Mouse (Mus musculus): ENCODE data around the gene Tbl3. TPM values are rescaled to one million over a fixed set of nuclear protein-coding genes. Genes with fewer than 3 reads are reported as not detected.

The Tbl3 gene
- polyA plus RNA-seq, 1 experiment from 2014 or later: 167 TPM

GRCm38 (mm10) chr17:24654969-24655368, 52.5 kb downstream of the Tbl3 start:
- DNase-seq (ENCODE audit: extremely low spot score, low spot score): no peak
- no peaks in the 10 kb centered on the region for H3K36me3 ChIP-seq (replicated peaks)
- H3K4me3 ChIP-seq: no peak overlapping the region
- no peaks in the 10 kb centered on the region for H3K9me3 ChIP-seq
- 84% methylated on average over 4 of the region's 4 CpGs for WGBS
- H3K4me1 ChIP-seq: peaks cover 31% of the 10 kb centered on the region
- no peak overlapping the region for H3K27ac ChIP-seq
- peaks cover 89% of the 10 kb centered on the region for H3K27me3 ChIP-seq (ENCODE audit: poor library complexity, severe bottlenecking)

DNA sequence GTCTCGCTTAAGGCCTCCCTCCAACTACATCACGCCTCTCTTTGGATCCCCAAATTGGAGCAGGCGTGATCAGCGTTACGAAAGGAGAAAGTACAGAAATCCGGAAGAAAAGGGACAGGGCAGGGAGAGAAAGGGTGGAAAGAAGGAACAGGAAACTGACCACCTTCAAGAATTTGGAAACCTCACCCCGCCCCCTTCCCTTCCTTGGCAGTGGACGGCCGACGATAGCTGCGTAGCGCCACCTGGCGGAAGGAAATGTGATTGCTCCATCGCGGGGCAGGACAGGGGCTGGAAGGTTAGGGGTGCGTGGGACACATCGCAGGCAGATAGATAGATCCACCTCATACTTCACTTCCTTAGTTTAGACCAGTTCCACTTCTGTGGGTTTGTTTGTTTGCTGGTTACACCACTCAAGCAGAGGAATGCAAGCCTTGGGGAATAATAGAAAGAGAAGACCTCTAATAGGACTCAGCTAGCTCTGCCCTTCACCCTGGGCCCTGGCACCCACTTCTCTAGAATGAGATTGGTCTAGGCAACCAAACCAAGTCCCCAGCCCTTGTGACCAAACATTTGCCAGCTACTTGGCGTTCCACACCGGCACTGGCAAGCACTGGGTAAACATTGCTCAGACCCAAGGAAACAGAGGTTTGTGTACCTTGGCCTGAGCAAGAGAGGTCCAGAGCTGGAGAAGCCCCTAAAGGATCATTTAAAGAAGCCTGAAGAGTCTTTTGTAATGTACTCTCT, 53.3 kb downstream of the Tbl3 start:
- Histone ChIP-seq H3K4me3 (peak overlapping the region; percentile 38), H3K36me3 (replicated peaks) (no peaks in the 10 kb centered on the region), H3K27ac (peak overlapping the region; percentile 69; the same call in 1 of the 2 replicates), H3K9me3 (no peaks in the 10 kb centered on the region), H3K27me3 (ENCODE audit: poor library complexity, severe bottlenecking) (peaks cover 89% of the 10 kb centered on the region), H3K4me1 (peaks cover 39% of the 10 kb centered on the region)
- peak; percentile 88 for DNase-seq (ENCODE audit: extremely low spot score, low spot score)
- 7% methylated on average over 19 of the region's 19 CpGs for WGBS

- no peak for DNase-seq (ENCODE audit: extremely low spot score, low spot score)
- 78% methylated on average over 3 of the region's 3 CpGs for WGBS
- peaks cover 83% of the 10 kb centered on the region for H3K27me3 ChIP-seq (ENCODE audit: poor library complexity, severe bottlenecking)
- H3K27ac ChIP-seq: no peak overlapping the region
- no peaks in the 10 kb centered on the region for H3K36me3 ChIP-seq (replicated peaks)
- H3K4me1 ChIP-seq: peaks cover 28% of the 10 kb centered on the region
- no peaks in the 10 kb centered on the region for H3K9me3 ChIP-seq
- no peak overlapping the region for H3K4me3 ChIP-seq
Measured at GRCm38 (mm10) chr17:24651835-24652234, 55.6 kb downstream of the Tbl3 start.

GRCm38 (mm10) chr17:24650766-24651165, 56.7 kb downstream of the Tbl3 start:
- WGBS: 73% methylated on average over 4 of the region's 4 CpGs
- Histone ChIP-seq H3K27me3 (ENCODE audit: poor library complexity, severe bottlenecking) (peaks cover 72% of the 10 kb centered on the region), H3K4me3 (peak overlapping the region; percentile 66)

GRCm38 (mm10) chr17:24650070-24650616, 57.3 kb downstream of the Tbl3 start, which contains the start of gene Slc9a3r2:
Gene Slc9a3r2 (minus strand): TSS chr17:24650327.
- H3K9me3 ChIP-seq: no peaks in the 10 kb centered on the region
- peak; percentile 65 for DNase-seq (ENCODE audit: extremely low spot score, low spot score)
- peak within 1 kb of the TSS; percentile 66 for H3K4me3 ChIP-seq
- under 1% methylated on average over 37 of the region's 41 CpGs for WGBS
- H3K4me1 ChIP-seq: peaks cover 33% of the 10 kb centered on the region
- peaks cover 67% of the 10 kb centered on the region for H3K27me3 ChIP-seq (ENCODE audit: poor library complexity, severe bottlenecking)
- H3K27ac ChIP-seq: peak within 1 kb of the TSS; percentile 83
- no peaks in the 10 kb centered on the region; the same call in 1 of the 2 replicates for H3K36me3 ChIP-seq (replicated peaks)

More at GRCm38 (mm10) chr17:24650766-24651165, 56.7 kb downstream of the Tbl3 start:
- no peak for DNase-seq (ENCODE audit: extremely low spot score, low spot score)
- H3K4me1 ChIP-seq: peaks cover 28% of the 10 kb centered on the region
- peak overlapping the region; percentile 83; the same call in 1 of the 2 replicates for H3K27ac ChIP-seq
- no peaks in the 10 kb centered on the region for H3K9me3 ChIP-seq
- H3K36me3 ChIP-seq (replicated peaks): no peaks in the 10 kb centered on the region

- WGBS: 1% methylated on average over 35 of the region's 35 CpGs
- Histone ChIP-seq H3K4me3 (peak overlapping the region; percentile 66), H3K27me3 (ENCODE audit: poor library complexity, severe bottlenecking) (peaks cover 62% of the 10 kb centered on the region), H3K4me1 (peaks cover 39% of the 10 kb centered on the region), H3K36me3 (replicated peaks) (no peaks in the 10 kb centered on the region; the same call in 1 of the 2 replicates), H3K27ac (peak overlapping the region; percentile 83), H3K9me3 (no peaks in the 10 kb centered on the region)
- DNase-seq (ENCODE audit: extremely low spot score, low spot score): no peak
Measured at GRCm38 (mm10) chr17:24649581-24650069, 57.8 kb downstream of the Tbl3 start.

DNA sequence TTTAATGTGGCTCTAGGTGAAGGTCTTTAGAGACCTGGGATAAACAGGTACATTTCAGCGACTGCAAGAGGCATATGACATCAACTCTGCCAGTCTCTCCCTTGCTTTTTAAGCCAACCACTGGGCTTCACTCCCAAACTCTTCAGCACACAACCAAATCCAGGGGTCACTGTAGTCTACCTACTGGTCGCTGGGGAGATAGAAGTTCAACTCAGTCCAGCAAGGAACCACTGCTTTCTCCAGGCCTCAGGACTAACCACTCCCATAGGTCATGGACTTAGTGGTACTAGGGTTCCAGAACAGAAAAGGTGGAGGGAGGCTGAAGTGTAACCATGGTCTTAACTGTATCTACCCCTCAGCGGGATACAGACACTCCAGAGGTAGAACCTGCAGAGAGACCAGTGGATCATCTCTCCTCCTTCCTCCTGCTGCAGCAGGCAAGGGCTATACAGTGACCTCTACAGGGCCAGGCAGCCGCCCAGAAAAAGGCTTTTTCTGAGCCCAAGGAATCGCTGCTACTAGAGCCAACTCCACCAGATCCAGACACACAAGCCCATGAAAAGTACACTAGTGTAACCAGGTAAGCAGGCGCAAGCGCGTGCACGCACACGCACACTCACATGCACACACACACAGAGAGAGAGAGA, 58.6 kb downstream of the Tbl3 start:
- H3K27ac ChIP-seq: 0 out of 2 replicates have a peak overlapping the region, but pooled peaks have one; percentile 4
- WGBS: 78% methylated on average over 10 of the region's 10 CpGs
- H3K9me3 ChIP-seq: no peaks in the 10 kb centered on the region
- H3K36me3 ChIP-seq (replicated peaks): no peaks in the 10 kb centered on the region; the same call in 1 of the 2 replicates
- peaks cover 56% of the 10 kb centered on the region for H3K27me3 ChIP-seq (ENCODE audit: poor library complexity, severe bottlenecking)
- peak overlapping the region; percentile 66 for H3K4me3 ChIP-seq
- DNase-seq (ENCODE audit: extremely low spot score, low spot score): no peak
- H3K4me1 ChIP-seq: peaks cover 41% of the 10 kb centered on the region

Other genes with a start within 250 kb of the Tbl3 start
- 32.7 and 35.2 TPM in 2 replicates for gene E4f1, start 237.3 kb downstream of the Tbl3 start, polyA plus RNA-seq (2016; fragmentation: Nextera tagmentation; extraction: Ambion mirVana)
- 79.7 and 85.3 TPM in 2 replicates for gene Pgp, start 237.3 kb downstream of the Tbl3 start, polyA plus RNA-seq (2016; fragmentation: Nextera tagmentation; extraction: Ambion mirVana)
- 0.23 and 0.25 TPM in 2 replicates for gene Bricd5, start 233.8 kb downstream of the Tbl3 start, polyA plus RNA-seq (2016; fragmentation: Nextera tagmentation; extraction: Ambion mirVana)
- 36.8 and 40.0 TPM in 2 replicates for gene Mlst8, start 228.6 kb downstream of the Tbl3 start, polyA plus RNA-seq (2016; fragmentation: Nextera tagmentation; extraction: Ambion mirVana)
- 3.8 and 4.3 TPM in 2 replicates for gene Caskin1, start 219.1 kb downstream of the Tbl3 start, polyA plus RNA-seq (2016; fragmentation: Nextera tagmentation; extraction: Ambion mirVana)
- gene Traf7, start 179.7 kb downstream of the Tbl3 start, polyA plus RNA-seq (2016; fragmentation: Nextera tagmentation; extraction: Ambion mirVana): 128 and 132 TPM in 2 replicates
- 1.9 and 3.5 TPM in 2 replicates for gene Rab26, start 173.4 kb downstream of the Tbl3 start, polyA plus RNA-seq (2016; fragmentation: Nextera tagmentation; extraction: Ambion mirVana)
- gene Pkd1, start 157.8 kb downstream of the Tbl3 start, polyA plus RNA-seq (2016; fragmentation: Nextera tagmentation; extraction: Ambion mirVana): 12.9 and 16.3 TPM in 2 replicates
- gene Tsc2, start 75.0 kb downstream of the Tbl3 start, polyA plus RNA-seq (2016; fragmentation: Nextera tagmentation; extraction: Ambion mirVana): 75.3 and 75.4 TPM in 2 replicates
- gene Nthl1, start 75.0 kb downstream of the Tbl3 start, polyA plus RNA-seq (2016; fragmentation: Nextera tagmentation; extraction: Ambion mirVana): 26.9 and 29.5 TPM in 2 replicates
- gene Slc9a3r2, start 57.3 kb downstream of the Tbl3 start, polyA plus RNA-seq (2016; fragmentation: Nextera tagmentation; extraction: Ambion mirVana): 25.9 and 27.1 TPM in 2 replicates
- not detected in 2 replicates for gene Npw, start 49.2 kb downstream of the Tbl3 start, polyA plus RNA-seq (2016; fragmentation: Nextera tagmentation; extraction: Ambion mirVana)
- 27.5 and 30.6 TPM in 2 replicates for gene Zfp598, start 38.0 kb downstream of the Tbl3 start, polyA plus RNA-seq (2016; fragmentation: Nextera tagmentation; extraction: Ambion mirVana)
- gene Syngr3, start 17.7 kb downstream of the Tbl3 start, polyA plus RNA-seq (2016; fragmentation: Nextera tagmentation; extraction: Ambion mirVana): 9.7 and 11.0 TPM in 2 replicates
- 57.7 and 60.3 TPM in 2 replicates for gene Gfer, start 11.5 kb downstream of the Tbl3 start, polyA plus RNA-seq (2016; fragmentation: Nextera tagmentation; extraction: Ambion mirVana)
- 0.79 and 1.0 TPM in 2 replicates for gene Noxo1, start 11.4 kb downstream of the Tbl3 start, polyA plus RNA-seq (2016; fragmentation: Nextera tagmentation; extraction: Ambion mirVana)
- gene Rnf151, start 10.4 kb upstream of the Tbl3 start, polyA plus RNA-seq (2016; fragmentation: Nextera tagmentation; extraction: Ambion mirVana): 0.43 and 0.69 TPM in 2 replicates
- 1,888 and 1,960 TPM in 2 replicates for gene Rps2, start 10.5 kb upstream of the Tbl3 start, polyA plus RNA-seq (2016; fragmentation: Nextera tagmentation; extraction: Ambion mirVana)
- gene Ndufb10, start 16.8 kb upstream of the Tbl3 start, polyA plus RNA-seq (2016; fragmentation: Nextera tagmentation; extraction: Ambion mirVana): 190 and 194 TPM in 2 replicates
- not detected in 2 replicates for gene Rpl3l, start 20.2 kb upstream of the Tbl3 start, polyA plus RNA-seq (2016; fragmentation: Nextera tagmentation; extraction: Ambion mirVana)
- 22.2 and 22.8 TPM in 2 replicates for gene Msrb1, start 29.0 kb upstream of the Tbl3 start, polyA plus RNA-seq (2016; fragmentation: Nextera tagmentation; extraction: Ambion mirVana)
- gene Hs3st6, start 45.3 kb upstream of the Tbl3 start, polyA plus RNA-seq (2016; fragmentation: Nextera tagmentation; extraction: Ambion mirVana): 0.50 and 0.68 TPM in 2 replicates
- gene Meiob, start 96.6 kb upstream of the Tbl3 start, polyA plus RNA-seq (2016; fragmentation: Nextera tagmentation; extraction: Ambion mirVana): 0.09 TPM in 1 of 2 replicates, not detected in the other
- gene Hagh, start 132.5 kb upstream of the Tbl3 start, polyA plus RNA-seq (2016; fragmentation: Nextera tagmentation; extraction: Ambion mirVana): 24.5 and 26.4 TPM in 2 replicates
- gene Fahd1, start 142.7 kb upstream of the Tbl3 start, polyA plus RNA-seq (2016; fragmentation: Nextera tagmentation; extraction: Ambion mirVana): 16.6 and 19.0 TPM in 2 replicates
- gene Igfals, start 158.3 kb upstream of the Tbl3 start, polyA plus RNA-seq (2016; fragmentation: Nextera tagmentation; extraction: Ambion mirVana): 0.17 and 0.36 TPM in 2 replicates
- gene Nubp2, start 178.7 kb upstream of the Tbl3 start, polyA plus RNA-seq (2016; fragmentation: Nextera tagmentation; extraction: Ambion mirVana): 81.3 and 82.5 TPM in 2 replicates
- gene Spsb3, start 179.0 kb upstream of the Tbl3 start, polyA plus RNA-seq (2016; fragmentation: Nextera tagmentation; extraction: Ambion mirVana): 42.8 and 45.3 TPM in 2 replicates
- 30.3 and 30.4 TPM in 2 replicates for gene Eme2, start 187.4 kb upstream of the Tbl3 start, polyA plus RNA-seq (2016; fragmentation: Nextera tagmentation; extraction: Ambion mirVana)
- 100 and 103 TPM in 2 replicates for gene Mrps34, start 187.5 kb upstream of the Tbl3 start, polyA plus RNA-seq (2016; fragmentation: Nextera tagmentation; extraction: Ambion mirVana)
- gene Nme3, start 188.8 kb upstream of the Tbl3 start, polyA plus RNA-seq (2016; fragmentation: Nextera tagmentation; extraction: Ambion mirVana): 50.1 and 51.8 TPM in 2 replicates
- 36.2 and 37.3 TPM in 2 replicates for gene Mapk8ip3, start 229.3 kb upstream of the Tbl3 start, polyA plus RNA-seq (2016; fragmentation: Nextera tagmentation; extraction: Ambion mirVana)

Data from forebrain, embryonic 10.5 days (tissue).